Mouse (Mus musculus) neural tube, embryonic 12.5 days (tissue): Measurements from ENCODE around the gene Marco. TPM values are rescaled to one million over a fixed set of nuclear protein-coding genes. Genes with fewer than 3 reads are reported as not detected.

Experiments used
- ATAC-seq: fragments of 200-750 bp; cut with Nextera tagmentation; 2 replicates; pipeline ENCODE4 v1.8.0; 2017; ENCODE audit warnings: low read depth, mild to moderate bottlenecking, moderate TSS enrichment, moderate library complexity; ENCODE audit not compliant: low FRiP score
- H3K27ac ChIP-seq: fragments of 300-500 bp; sonication (generic); 2 replicates; pipeline ENCODE4 v1.5.1; 2016
- H3K27me3 ChIP-seq: fragments of 300-500 bp; sonication (generic); replicated peaks from 2 replicates; pipeline ENCODE4 v1.6.1; 2016; ENCODE audit warnings: mild to moderate bottlenecking
- H3K36me3 ChIP-seq: fragments of 300-500 bp; sonication (generic); 2 replicates; pipeline ENCODE4 v1.6.1; 2016; ENCODE audit warnings: mild to moderate bottlenecking
- H3K4me1 ChIP-seq: fragments of 300-500 bp; sonication (generic); 2 replicates; pipeline ENCODE4 v1.6.1; 2016
- H3K4me2 ChIP-seq: fragments of 300-500 bp; sonication (generic); replicated peaks from 2 replicates; pipeline ENCODE4 v1.6.1; 2016; ENCODE audit warnings: mild to moderate bottlenecking
- H3K4me3 ChIP-seq: fragments of 300-500 bp; sonication (generic); 2 replicates; pipeline ENCODE4 v1.5.1; 2016
- H3K9ac ChIP-seq: fragments of 300-500 bp; sonication (generic); 2 replicates; pipeline ENCODE4 v1.6.1; 2016; ENCODE audit warnings: mild to moderate bottlenecking
- H3K9me3 ChIP-seq: fragments of 300-500 bp; sonication (generic); 2 replicates; pipeline ENCODE4 v1.6.1; 2016; ENCODE audit warnings: mild to moderate bottlenecking
- WGBS: fragments of 180-500 bp; shearing (Covaris S2); methylation state at CpG from one replicate; pipeline ENCODE4 v1.1.7; 2016; 5-methylcytosine and 5-hydroxymethylcytosine counted together
- polyA plus RNA-seq: library from polyadenylated mRNA; unstranded; fragments of >200 nt; fragmentation: Nextera tagmentation; extraction: Ambion mirVana; gene quantifications from 2 replicates; pipeline ENCODE4 v1.2.1, GENCODE M21; 2016

The Marco gene
- polyA plus RNA-seq, 1 experiment from 2014 or later = not detected

- Histone ChIP-seq H3K4me3 (no peak overlapping the region), H3K27me3 (no peaks in the 10 kb centered on the region), H3K27ac (no peak overlapping the region), H3K4me1 (no peaks in the 10 kb centered on the region), H3K36me3 (no peaks in the 10 kb centered on the region), H3K4me2 (no peak overlapping the region), H3K9ac (no peak overlapping the region), H3K9me3 (no peaks in the 10 kb centered on the region)
- ATAC-seq = no peak
- 37% methylated on average over 5 of the region's 5 CpGs for WGBS
Measured at GRCm38 (mm10) chr1:120480937-120481336, 23.9 kb downstream of the Marco start.

- Histone ChIP-seq H3K36me3 (no peaks in the 10 kb centered on the region), H3K27ac (no peak overlapping the region), H3K4me3 (no peak overlapping the region), H3K9ac (no peak overlapping the region), H3K27me3 (no peaks in the 10 kb centered on the region), H3K9me3 (no peaks in the 10 kb centered on the region), H3K4me2 (no peak overlapping the region), H3K4me1 (no peaks in the 10 kb centered on the region)
- no peak for ATAC-seq
- WGBS = 57% methylated on average over 4 of the region's 4 CpGs
Measured at GRCm38 (mm10) chr1:120474825-120475224, 30.0 kb downstream of the Marco start.

GRCm38 (mm10) chr1:120468891-120469290, 35.9 kb downstream of the Marco start:
- no peaks in the 10 kb centered on the region for H3K36me3 ChIP-seq
- H3K9ac ChIP-seq = no peak overlapping the region
- no peak overlapping the region for H3K4me3 ChIP-seq
- H3K9me3 ChIP-seq = no peaks in the 10 kb centered on the region
- ATAC-seq = peak; percentile 33; the same call in 1 of the 2 replicates
- H3K27me3 ChIP-seq = no peaks in the 10 kb centered on the region
- H3K4me2 ChIP-seq = no peak overlapping the region
- WGBS = 18% methylated on average over 15 of the region's 15 CpGs
- peaks cover 11% of the 10 kb centered on the region for H3K4me1 ChIP-seq
- no peak overlapping the region for H3K27ac ChIP-seq

- Histone ChIP-seq H3K4me3 (no peak overlapping the region), H3K27ac (no peak overlapping the region), H3K4me2 (no peak overlapping the region), H3K9me3 (no peaks in the 10 kb centered on the region), H3K27me3 (no peaks in the 10 kb centered on the region), H3K9ac (no peak overlapping the region), H3K4me1 (peaks cover 17% of the 10 kb centered on the region), H3K36me3 (no peaks in the 10 kb centered on the region)
- WGBS = 90% methylated on average over 2 of the region's 2 CpGs
- no peak for ATAC-seq
Measured at GRCm38 (mm10) chr1:120467323-120467722, 37.5 kb downstream of the Marco start.

GRCm38 (mm10) chr1:120466751-120467150, 38.1 kb downstream of the Marco start:
- no peaks in the 10 kb centered on the region for H3K36me3 ChIP-seq
- WGBS = 3% methylated on average over 7 of the region's 7 CpGs
- H3K4me1 ChIP-seq = peaks cover 17% of the 10 kb centered on the region
- no peak overlapping the region for H3K9ac ChIP-seq
- peak; percentile 43 for ATAC-seq
- H3K4me3 ChIP-seq = no peak overlapping the region
- peak overlapping the region; percentile 28; the same call in 1 of the 2 replicates for H3K4me2 ChIP-seq
- no peak overlapping the region for H3K27ac ChIP-seq
- H3K9me3 ChIP-seq = no peaks in the 10 kb centered on the region
- no peaks in the 10 kb centered on the region for H3K27me3 ChIP-seq

- no peak for ATAC-seq
- no peak overlapping the region for H3K27ac ChIP-seq
- H3K27me3 ChIP-seq = no peaks in the 10 kb centered on the region
- no peak overlapping the region for H3K4me3 ChIP-seq
- H3K4me1 ChIP-seq = 0 out of 2 replicates have a peak, but pooled peaks cover 5% of the 10 kb centered on the region
- no peaks in the 10 kb centered on the region for H3K9me3 ChIP-seq
- WGBS = 62% methylated on average over 6 of the region's 6 CpGs
- no peak overlapping the region for H3K4me2 ChIP-seq
- no peaks in the 10 kb centered on the region for H3K36me3 ChIP-seq
- no peak overlapping the region for H3K9ac ChIP-seq
Measured at GRCm38 (mm10) chr1:120459032-120459431, 45.8 kb downstream of the Marco start.

GRCm38 (mm10) chr1:120458524-120458923, 46.3 kb downstream of the Marco start:
- no peak overlapping the region for H3K9ac ChIP-seq
- H3K27me3 ChIP-seq = no peaks in the 10 kb centered on the region
- H3K36me3 ChIP-seq = no peaks in the 10 kb centered on the region
- H3K4me2 ChIP-seq = no peak overlapping the region
- no peak overlapping the region for H3K27ac ChIP-seq
- WGBS = 42% methylated on average over 4 of the region's 5 CpGs
- 0 out of 2 replicates have a peak, but pooled peaks cover 5% of the 10 kb centered on the region for H3K4me1 ChIP-seq
- H3K9me3 ChIP-seq = no peaks in the 10 kb centered on the region
- no peak overlapping the region for H3K4me3 ChIP-seq
- no peak for ATAC-seq

- H3K27me3 ChIP-seq = no peaks in the 10 kb centered on the region
- no peak overlapping the region for H3K4me3 ChIP-seq
- no peak overlapping the region for H3K4me2 ChIP-seq
- H3K36me3 ChIP-seq = no peaks in the 10 kb centered on the region
- no peak overlapping the region for H3K9ac ChIP-seq
- no peak overlapping the region for H3K27ac ChIP-seq
- H3K4me1 ChIP-seq = no peaks in the 10 kb centered on the region
- WGBS = 84% methylated on average over 9 of the region's 9 CpGs
- H3K9me3 ChIP-seq = no peaks in the 10 kb centered on the region
- ATAC-seq = no peak
Measured at GRCm38 (mm10) chr1:120451486-120452270, 53.1 kb downstream of the Marco start.

GRCm38 (mm10) chr1:120449662-120450061, 55.2 kb downstream of the Marco start:
- H3K36me3 ChIP-seq = no peaks in the 10 kb centered on the region
- H3K4me1 ChIP-seq = no peaks in the 10 kb centered on the region
- no peak overlapping the region for H3K9ac ChIP-seq
- WGBS = 76% methylated on average over 2 of the region's 2 CpGs
- no peak overlapping the region for H3K27ac ChIP-seq
- H3K27me3 ChIP-seq = no peaks in the 10 kb centered on the region
- H3K4me3 ChIP-seq = no peak overlapping the region
- no peak for ATAC-seq
- no peak overlapping the region for H3K4me2 ChIP-seq
- H3K9me3 ChIP-seq = no peaks in the 10 kb centered on the region

- no peak for ATAC-seq
- WGBS = 71% methylated on average over 3 of the region's 3 CpGs
- Histone ChIP-seq H3K36me3 (no peaks in the 10 kb centered on the region), H3K4me3 (no peak overlapping the region), H3K4me1 (no peaks in the 10 kb centered on the region), H3K27ac (no peak overlapping the region), H3K27me3 (no peaks in the 10 kb centered on the region), H3K9ac (no peak overlapping the region), H3K9me3 (no peaks in the 10 kb centered on the region), H3K4me2 (no peak overlapping the region)
Measured at GRCm38 (mm10) chr1:120443228-120443639, 61.6 kb downstream of the Marco start.

- Histone ChIP-seq H3K27me3 (no peaks in the 10 kb centered on the region), H3K36me3 (no peaks in the 10 kb centered on the region), H3K4me2 (no peak overlapping the region), H3K4me3 (no peak overlapping the region), H3K9ac (no peak overlapping the region), H3K4me1 (no peaks in the 10 kb centered on the region), H3K27ac (no peak overlapping the region), H3K9me3 (no peaks in the 10 kb centered on the region)
- 19% methylated on average over 2 of the region's 2 CpGs for WGBS
- ATAC-seq = no peak
Measured at GRCm38 (mm10) chr1:120441587-120441986, 63.2 kb downstream of the Marco start.

GRCm38 (mm10) chr1:120435591-120435990, 69.2 kb downstream of the Marco start:
- no peak overlapping the region for H3K4me3 ChIP-seq
- no peaks in the 10 kb centered on the region for H3K9me3 ChIP-seq
- no peak overlapping the region for H3K4me2 ChIP-seq
- WGBS = 87% methylated on average over 5 of the region's 5 CpGs
- no peaks in the 10 kb centered on the region for H3K27me3 ChIP-seq
- no peak for ATAC-seq
- H3K9ac ChIP-seq = no peak overlapping the region
- H3K27ac ChIP-seq = no peak overlapping the region
- no peaks in the 10 kb centered on the region for H3K4me1 ChIP-seq
- no peaks in the 10 kb centered on the region for H3K36me3 ChIP-seq

- Histone ChIP-seq H3K9me3 (no peaks in the 10 kb centered on the region), H3K9ac (no peak overlapping the region), H3K4me3 (no peak overlapping the region), H3K27me3 (no peaks in the 10 kb centered on the region), H3K4me2 (no peak overlapping the region), H3K4me1 (no peaks in the 10 kb centered on the region), H3K27ac (no peak overlapping the region), H3K36me3 (no peaks in the 10 kb centered on the region)
- WGBS = 84% methylated on average over 5 of the region's 5 CpGs
- no peak for ATAC-seq
Measured at GRCm38 (mm10) chr1:120430171-120430570, 74.7 kb downstream of the Marco start.
